Mouse (Mus musculus): ENCODE results near the gene Eif1.
"Not testable (repeated sequence)": the region's sequence is repeated elsewhere in the genome, so short reads cannot be mapped to it uniquely, and the experiment has no call there.

Eif1 gene

GRCm38 (mm10) chr11:100312096-100312679, 7.5 kb upstream of the Eif1 start:
- DNase-seq (ENCODE audit: low spot score) = no peak

GRCm38 (mm10) chr11:100313424-100313823, 6.3 kb upstream of the Eif1 start:
- no peak for DNase-seq (ENCODE audit: low spot score)

DNA sequence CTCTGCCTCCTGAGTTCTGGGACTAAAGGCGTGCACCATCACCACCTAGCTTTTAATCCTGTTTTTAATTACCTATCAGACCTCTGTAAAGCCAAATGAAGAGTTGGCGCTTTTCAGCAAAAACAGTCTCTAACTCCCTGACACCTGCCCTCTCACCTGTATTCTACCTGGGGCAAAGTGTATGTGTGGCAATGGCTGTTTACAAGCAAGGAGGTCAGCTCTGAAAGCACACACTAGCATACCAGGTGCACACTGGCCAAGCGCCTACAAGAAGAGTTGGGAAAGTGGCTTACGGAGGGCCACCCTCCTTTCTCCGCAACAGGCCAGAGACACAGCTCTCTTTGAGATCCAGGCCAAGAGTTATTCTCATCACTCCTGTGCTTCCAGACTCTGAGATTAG, 4.2 kb upstream of the Eif1 start:
- no peak for DNase-seq (ENCODE audit: low spot score)

GRCm38 (mm10) chr11:100317826-100318380, 1.8 kb upstream of the Eif1 start:
- DNase-seq (ENCODE audit: low spot score) = no peak

DNA sequence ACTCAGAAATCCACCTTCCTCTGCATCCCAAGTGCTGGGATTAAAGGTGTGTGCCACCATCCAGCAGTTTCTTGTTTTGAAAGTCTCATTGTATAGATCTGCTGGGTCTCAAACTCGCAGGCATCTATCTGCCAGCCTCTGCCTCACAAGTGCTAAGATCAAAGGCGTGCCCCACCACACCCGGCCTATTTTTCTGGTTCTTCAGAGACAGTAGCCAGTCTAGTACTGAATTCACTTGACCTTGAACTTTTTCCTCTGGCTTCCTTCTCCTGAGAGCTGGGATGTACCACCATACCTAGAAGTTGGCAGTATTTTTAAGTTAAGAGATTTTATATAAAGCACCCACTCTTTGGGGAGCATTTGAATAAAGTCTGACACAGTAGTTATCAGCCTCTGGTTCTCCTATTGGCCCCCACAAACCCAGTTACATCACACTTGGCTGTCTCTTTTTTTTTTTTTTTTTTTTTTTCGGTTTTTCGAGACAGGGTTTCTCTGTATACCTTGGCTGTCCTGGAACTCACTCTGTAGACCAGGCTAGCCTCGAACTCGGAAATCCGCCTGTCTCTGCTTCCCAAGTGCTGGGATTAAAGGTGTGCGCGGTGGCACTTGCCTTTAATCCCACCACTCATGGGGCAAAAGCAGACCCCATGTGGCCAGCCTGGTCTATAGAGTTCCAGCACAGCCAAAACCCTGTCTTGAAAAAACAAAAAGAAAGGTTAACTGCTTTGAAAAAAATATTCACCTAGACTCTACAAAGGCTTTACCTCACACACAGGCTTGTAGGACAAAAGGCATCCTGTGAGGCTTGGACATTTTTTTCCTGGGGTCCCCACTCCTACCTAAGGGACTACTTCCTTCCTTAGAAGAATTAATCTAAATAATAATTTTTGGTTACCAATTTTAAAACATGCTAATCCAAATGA, 895 bp upstream of the Eif1 start:
- no peak for DNase-seq (ENCODE audit: low spot score)

- DNase-seq (ENCODE audit: low spot score) = peak; percentile 94
Observed at GRCm38 (mm10) chr11:100320172-100320630, 516 bp downstream of the Eif1 start.

DNA sequence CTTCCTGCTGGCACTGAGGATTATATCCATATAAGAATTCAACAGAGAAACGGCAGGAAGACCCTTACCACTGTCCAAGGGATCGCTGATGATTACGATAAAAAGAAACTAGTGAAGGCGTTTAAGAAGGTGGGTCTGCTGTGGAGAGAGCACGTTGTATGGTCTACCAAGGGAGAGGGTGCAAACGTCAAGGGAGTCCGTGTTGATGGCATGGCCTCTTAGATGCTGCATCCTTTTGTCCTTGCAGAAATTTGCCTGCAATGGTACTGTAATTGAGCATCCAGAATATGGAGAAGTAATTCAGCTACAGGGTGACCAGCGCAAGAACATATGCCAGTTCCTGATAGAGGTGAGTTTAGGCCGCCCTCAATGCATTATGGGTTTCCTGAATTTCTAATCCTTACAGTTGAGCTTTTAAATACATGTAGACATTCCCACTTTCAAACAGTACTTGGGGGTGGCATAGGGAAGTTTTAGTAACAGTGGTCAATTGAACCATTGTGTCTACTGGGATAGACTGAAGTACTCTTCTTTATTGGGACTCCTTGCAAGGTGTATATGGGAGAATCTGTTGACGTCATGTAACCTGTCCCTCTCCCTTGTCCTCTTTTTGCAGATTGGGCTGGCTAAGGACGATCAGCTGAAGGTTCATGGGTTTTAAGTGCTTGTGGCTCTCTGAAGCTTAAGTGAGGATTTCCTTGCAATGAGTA, 1.2 kb downstream of the Eif1 start:
- DNase-seq (ENCODE audit: low spot score) = not testable (repeated sequence)

DNA sequence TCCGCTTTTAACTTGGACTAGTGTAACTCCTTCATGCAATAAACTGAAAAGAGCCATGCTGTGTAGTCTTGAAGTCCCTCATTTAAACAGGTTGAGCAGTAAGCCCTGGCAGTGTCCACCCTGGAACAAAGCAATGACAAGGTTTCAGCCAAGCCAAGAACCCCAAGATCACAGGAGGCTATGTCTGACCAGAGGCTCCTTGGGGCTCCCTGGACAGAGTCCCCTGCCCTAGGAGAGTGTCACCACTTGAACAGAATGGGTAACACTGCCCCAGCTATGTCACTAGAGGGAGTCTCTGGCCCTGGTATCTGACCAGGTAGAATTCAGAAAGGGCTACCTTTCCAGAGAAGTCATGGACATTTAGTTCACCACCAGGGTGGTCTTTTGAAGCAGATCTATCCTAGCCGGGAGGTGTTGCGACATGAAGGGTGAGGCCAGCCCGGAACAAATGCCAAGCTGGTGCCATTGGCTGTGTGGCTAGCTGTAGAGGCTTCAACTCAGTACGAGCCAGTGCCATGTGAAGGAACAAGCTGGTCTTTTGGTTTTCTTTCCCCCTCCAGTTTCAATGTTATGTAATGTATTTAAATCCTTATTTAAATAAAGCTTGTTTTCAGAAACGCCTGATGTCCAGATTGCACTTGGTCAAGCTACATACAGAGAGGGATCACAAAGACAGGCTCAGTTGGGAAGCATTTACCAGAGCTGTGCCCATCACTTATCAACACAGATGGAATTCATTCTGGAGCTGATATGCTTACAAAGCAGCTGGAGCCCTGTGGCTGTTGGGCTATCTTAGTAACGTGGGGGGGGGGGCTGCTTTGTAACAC, 2.0 kb downstream of the Eif1 start:
- not testable (repeated sequence) for DNase-seq (ENCODE audit: low spot score)

DNA sequence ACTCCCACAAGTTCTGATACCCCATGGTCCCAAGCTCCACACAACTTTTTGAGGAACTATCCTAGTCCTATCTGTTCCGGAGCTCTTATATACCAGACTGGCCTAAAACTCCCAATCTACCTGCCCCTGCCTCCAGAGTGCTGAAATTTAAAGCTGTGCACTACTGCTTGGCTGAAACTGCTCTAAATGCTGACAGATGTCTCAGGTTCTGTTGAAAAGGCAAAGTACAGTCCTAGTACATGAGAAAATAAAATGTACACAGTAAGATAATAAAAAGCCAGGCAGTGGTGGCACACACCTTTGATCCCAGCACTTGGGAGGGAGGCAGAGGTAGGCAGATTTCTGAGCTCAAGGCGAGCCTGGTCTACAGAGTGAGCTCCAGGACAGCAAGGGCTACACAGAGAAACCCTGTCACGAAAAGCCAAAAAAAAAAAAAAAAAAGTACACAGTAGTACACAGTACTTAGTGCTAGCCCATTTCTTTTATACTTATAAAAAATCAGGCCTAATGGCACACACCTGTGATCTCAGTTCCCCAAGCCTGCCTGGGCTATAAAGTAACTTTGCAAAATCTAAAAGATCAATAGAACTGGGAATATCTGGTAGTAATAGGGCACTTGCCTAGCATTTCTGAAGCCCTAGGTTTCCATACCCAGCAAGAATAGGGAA, 3.0 kb downstream of the Eif1 start:
- DNase-seq (ENCODE audit: low spot score) = no peak

- DNase-seq (ENCODE audit: low spot score) = no peak
Observed at GRCm38 (mm10) chr11:100323578-100323977, 3.9 kb downstream of the Eif1 start.

DNA sequence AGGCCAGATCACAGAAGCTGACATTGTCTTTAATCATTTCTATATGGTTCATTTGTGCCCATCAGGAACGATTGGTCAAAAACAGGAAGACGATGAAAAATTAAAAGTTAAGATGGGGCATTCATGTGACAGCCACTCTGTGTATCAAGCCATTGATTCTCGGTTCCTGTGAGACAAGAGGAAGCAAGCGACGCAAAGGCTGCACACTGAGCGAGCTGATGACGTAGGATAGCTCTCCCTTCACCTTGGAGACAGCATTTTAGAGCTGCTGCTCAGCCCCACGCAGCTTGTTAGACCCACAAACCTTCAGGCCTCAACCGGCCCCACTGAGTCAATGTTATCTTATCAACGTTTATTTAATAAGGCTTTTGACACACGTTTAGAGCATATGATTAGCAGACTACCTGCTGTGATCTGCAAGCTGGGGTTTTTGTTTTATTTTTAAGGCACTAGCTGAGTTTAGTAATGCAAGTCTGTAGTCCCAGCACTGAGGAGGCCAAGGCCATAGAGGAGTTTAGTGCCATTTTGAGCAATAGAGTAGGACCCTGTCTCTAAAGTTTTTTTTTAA, 5.5 kb downstream of the Eif1 start:
- no peak for DNase-seq (ENCODE audit: low spot score)

DNA sequence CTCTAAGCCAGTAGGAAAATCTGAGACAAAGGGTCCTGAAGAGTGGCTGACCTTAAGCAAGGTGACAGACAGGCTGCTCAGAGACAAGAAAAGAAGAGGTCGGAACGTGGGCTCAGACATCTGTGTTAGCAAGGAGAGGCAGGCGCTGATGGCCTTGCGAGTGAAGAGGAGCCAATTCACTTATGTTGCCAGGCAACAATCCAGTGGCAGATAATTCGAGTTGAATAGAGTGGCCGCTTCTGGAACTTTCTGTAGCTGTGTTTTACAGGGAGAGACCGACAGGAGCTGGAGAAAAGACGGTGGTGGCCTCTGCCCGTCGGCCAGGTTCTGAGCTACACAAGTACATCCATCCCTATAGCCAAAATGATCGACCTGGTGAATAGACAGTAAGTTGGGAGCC, 7.6 kb downstream of the Eif1 start:
- no peak for DNase-seq (ENCODE audit: low spot score)

DNA sequence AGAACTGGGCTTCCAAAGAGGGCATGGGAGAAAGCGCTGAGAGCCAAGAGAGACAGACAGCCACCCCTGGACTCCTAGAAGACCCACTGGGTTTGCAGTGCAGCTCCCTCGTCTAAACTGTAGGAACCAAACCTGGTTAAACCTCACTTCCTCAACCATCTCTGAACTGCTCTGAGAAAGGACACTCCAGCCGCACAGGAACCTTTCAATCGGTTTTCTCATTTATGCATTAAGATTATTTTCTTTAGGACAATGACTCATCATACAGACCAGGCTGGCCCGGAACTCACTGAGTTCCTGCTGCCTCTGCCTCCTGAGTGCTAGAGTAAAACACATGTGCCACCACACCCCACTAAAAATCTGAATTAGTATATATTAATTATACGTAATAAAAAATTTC, 8.1 kb downstream of the Eif1 start:
- DNase-seq (ENCODE audit: low spot score) = no peak

DNA sequence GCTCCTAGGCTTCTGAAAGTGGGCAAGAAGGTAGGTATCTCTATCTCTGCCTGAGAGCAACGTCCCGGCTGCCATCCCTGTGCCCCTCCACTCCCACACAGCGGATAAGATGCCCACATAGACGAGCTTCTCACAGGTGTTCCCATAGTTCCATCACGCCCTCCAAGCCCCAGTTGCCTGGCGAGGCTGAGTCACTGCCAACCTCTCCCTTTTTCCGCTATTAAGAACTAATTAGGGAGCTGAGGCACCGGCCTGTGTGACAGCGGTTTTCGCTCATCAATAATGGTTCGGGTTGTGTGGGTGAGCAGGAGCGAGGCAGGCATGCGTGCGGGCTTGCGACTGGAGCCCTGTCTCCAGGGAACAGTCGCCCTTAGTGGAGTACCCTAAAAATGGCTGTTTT, 10.6 kb downstream of the Eif1 start:
- no peak for DNase-seq (ENCODE audit: low spot score)

- not testable (repeated sequence) for DNase-seq (ENCODE audit: low spot score)
Observed at GRCm38 (mm10) chr11:100330816-100331375, 11.2 kb downstream of the Eif1 start.

DNA sequence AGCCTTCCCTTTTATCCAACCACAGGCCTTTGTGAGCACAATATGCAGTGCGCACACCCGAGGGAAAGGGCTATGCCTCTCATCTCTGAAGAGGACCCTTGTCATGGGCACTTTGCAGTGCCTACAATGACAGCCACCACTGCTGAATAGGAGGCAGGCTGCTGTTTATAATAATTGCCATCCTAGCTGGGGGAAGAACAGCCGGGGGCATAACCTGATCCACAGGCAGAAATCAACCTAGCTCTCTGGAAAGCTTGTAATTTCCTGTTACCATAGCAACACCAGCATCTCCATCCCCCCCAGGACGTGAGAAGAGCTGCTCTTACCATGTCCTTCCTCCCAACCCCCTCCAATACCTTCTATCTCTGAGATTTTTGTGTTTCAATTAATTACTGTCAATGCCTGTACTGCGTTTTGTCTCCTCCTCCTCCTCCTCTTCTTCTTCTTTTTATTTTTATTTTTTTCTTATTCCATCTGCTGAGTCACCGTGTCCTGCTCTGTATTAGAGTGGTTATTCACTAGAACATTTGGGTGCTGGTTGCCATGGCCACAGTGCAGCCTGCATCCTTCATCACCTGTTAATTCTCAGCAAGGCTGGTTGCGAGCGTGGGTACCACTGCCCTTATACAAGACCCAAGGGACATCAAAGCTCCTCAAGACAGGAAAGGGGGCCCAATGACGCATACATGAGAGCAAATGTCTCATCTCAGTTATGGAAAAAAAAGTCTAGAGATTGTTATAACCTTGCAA, 13.3 kb downstream of the Eif1 start:
- DNase-seq (ENCODE audit: low spot score) = no peak

- no peak for DNase-seq (ENCODE audit: low spot score)
Observed at GRCm38 (mm10) chr11:100333944-100334457, 14.3 kb downstream of the Eif1 start, which contains the start of gene Gast. TSS of gene Gast (plus strand) at chr11:100334407.

GRCm38 (mm10) chr11:100335731-100336130, 16.0 kb downstream of the Eif1 start:
- DNase-seq (ENCODE audit: low spot score) = no peak

DNA sequence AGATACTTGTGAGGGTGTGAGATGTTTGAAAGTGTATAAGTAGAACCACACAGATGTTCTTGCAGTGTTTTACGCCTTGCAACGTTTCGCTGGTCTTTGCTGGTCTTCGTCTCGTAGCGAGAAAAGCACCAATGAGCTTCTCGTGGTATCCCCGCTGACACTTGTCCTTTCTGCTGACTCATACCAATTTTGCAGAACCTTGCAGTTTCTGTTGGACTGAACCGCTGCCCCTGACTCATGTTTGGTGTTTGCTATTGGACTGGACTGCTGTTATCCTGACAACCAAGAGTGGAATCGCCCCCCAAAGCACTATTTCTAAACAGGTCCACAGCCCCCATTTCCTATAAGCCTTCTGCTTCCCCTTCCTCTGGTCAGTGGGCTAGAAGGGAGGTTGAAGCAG, 24.6 kb downstream of the Eif1 start:
- no peak for DNase-seq (ENCODE audit: low spot score)

Data from ovary, adult 18-20 months (tissue).